Mouse (Mus musculus): ENCODE data around the gene Igf2bp3. TPM values are rescaled to one million over a fixed set of nuclear protein-coding genes. Genes with fewer than 3 reads are reported as not detected.

Igf2bp3 gene
- polyA plus RNA-seq, 1 experiment from 2014 or later, result 30.6 TPM

GRCm38 (mm10) chr6:49173674-49174073 is 41.1 kb downstream of the Igf2bp3 start:
- H3K27me3 ChIP-seq (replicated peaks; ENCODE audit: control insufficient read depth, insufficient read depth, low read length), result no peaks in the 10 kb centered on the region
- H3K27ac ChIP-seq (ENCODE audit: low read depth, low read length), result no peak overlapping the region
- 81% methylated on average over 4 of the region's 4 CpGs for WGBS
- H3K4me2 ChIP-seq (ENCODE audit: low read length), result no peak overlapping the region
- H3K4me3 ChIP-seq (ENCODE audit: low read depth, low read length), result no peak overlapping the region
- DNase-seq (ENCODE audit: low spot score) (no peak), ATAC-seq (no peak)
- H3K4me1 ChIP-seq (ENCODE audit: control insufficient read depth, insufficient read depth, low read length), result no peaks in the 10 kb centered on the region
- no peak overlapping the region for H3K9ac ChIP-seq (ENCODE audit: low read length)
- H3K9me3 ChIP-seq (replicated peaks; ENCODE audit: control insufficient read depth, low read length), result no peaks in the 10 kb centered on the region
- H3K36me3 ChIP-seq (ENCODE audit: control insufficient read depth, insufficient read depth, low read length), result no peaks in the 10 kb centered on the region

GRCm38 (mm10) chr6:49173265-49173664 is 41.5 kb downstream of the Igf2bp3 start:
- ATAC-seq, result no peak
- no peak overlapping the region for H3K4me3 ChIP-seq (ENCODE audit: low read depth, low read length)

GRCm38 (mm10) chr6:49171216-49171615 is 43.5 kb downstream of the Igf2bp3 start:
- no peaks in the 10 kb centered on the region for H3K4me1 ChIP-seq (ENCODE audit: control insufficient read depth, insufficient read depth, low read length)
- no peak overlapping the region for H3K4me2 ChIP-seq (ENCODE audit: low read length)
- H3K27me3 ChIP-seq (replicated peaks; ENCODE audit: control insufficient read depth, insufficient read depth, low read length), result no peaks in the 10 kb centered on the region
- no peak overlapping the region for H3K27ac ChIP-seq (ENCODE audit: low read depth, low read length)
- DNase-seq (ENCODE audit: low spot score) (no peak), ATAC-seq (no peak)
- no peaks in the 10 kb centered on the region; the same call in 1 of the 2 replicates for H3K36me3 ChIP-seq (ENCODE audit: control insufficient read depth, insufficient read depth, low read length)
- no peak overlapping the region for H3K9ac ChIP-seq (ENCODE audit: low read length)
- no peaks in the 10 kb centered on the region for H3K9me3 ChIP-seq (replicated peaks; ENCODE audit: control insufficient read depth, low read length)
- no peak overlapping the region for H3K4me3 ChIP-seq (ENCODE audit: low read depth, low read length)
- WGBS, result 85% methylated on average over 5 of the region's 5 CpGs

More at GRCm38 (mm10) chr6:49173265-49173664, 41.5 kb downstream of the Igf2bp3 start:
- no peaks in the 10 kb centered on the region for H3K9me3 ChIP-seq (replicated peaks; ENCODE audit: control insufficient read depth, low read length)
- no peak for DNase-seq (ENCODE audit: low spot score)
- H3K4me2 ChIP-seq (ENCODE audit: low read length), result no peak overlapping the region
- H3K4me1 ChIP-seq (ENCODE audit: control insufficient read depth, insufficient read depth, low read length), result no peaks in the 10 kb centered on the region
- H3K9ac ChIP-seq (ENCODE audit: low read length), result no peak overlapping the region
- WGBS, result 80% methylated on average over 7 of the region's 7 CpGs
- H3K27me3 ChIP-seq (replicated peaks; ENCODE audit: control insufficient read depth, insufficient read depth, low read length), result no peaks in the 10 kb centered on the region
- H3K36me3 ChIP-seq (ENCODE audit: control insufficient read depth, insufficient read depth, low read length), result no peaks in the 10 kb centered on the region
- H3K27ac ChIP-seq (ENCODE audit: low read depth, low read length), result no peak overlapping the region

- H3K4me2 ChIP-seq (ENCODE audit: low read length), result no peak overlapping the region
- ATAC-seq (no peak), DNase-seq (ENCODE audit: low spot score) (no peak)
- H3K4me3 ChIP-seq (ENCODE audit: low read depth, low read length), result no peak overlapping the region
- H3K27ac ChIP-seq (ENCODE audit: low read depth, low read length), result no peak overlapping the region
- no peaks in the 10 kb centered on the region; the same call in 1 of the 2 replicates for H3K36me3 ChIP-seq (ENCODE audit: control insufficient read depth, insufficient read depth, low read length)
- H3K27me3 ChIP-seq (replicated peaks; ENCODE audit: control insufficient read depth, insufficient read depth, low read length), result no peaks in the 10 kb centered on the region
- H3K4me1 ChIP-seq (ENCODE audit: control insufficient read depth, insufficient read depth, low read length), result no peaks in the 10 kb centered on the region
- 45% methylated on average over 3 of the region's 3 CpGs for WGBS
- H3K9ac ChIP-seq (ENCODE audit: low read length), result no peak overlapping the region
- no peaks in the 10 kb centered on the region for H3K9me3 ChIP-seq (replicated peaks; ENCODE audit: control insufficient read depth, low read length)
These were observed 46.1 kb downstream of the Igf2bp3 start for GRCm38 (mm10) chr6:49168648-49169047.

GRCm38 (mm10) chr6:49167406-49167805 is 47.4 kb downstream of the Igf2bp3 start:
- DNase-seq (ENCODE audit: low spot score) (peak; percentile 43), ATAC-seq (no peak)
- H3K4me1 ChIP-seq (ENCODE audit: control insufficient read depth, insufficient read depth, low read length), result no peaks in the 10 kb centered on the region
- H3K27me3 ChIP-seq (replicated peaks; ENCODE audit: control insufficient read depth, insufficient read depth, low read length), result no peaks in the 10 kb centered on the region
- WGBS, result 26% methylated on average over 4 of the region's 4 CpGs
- H3K4me2 ChIP-seq (ENCODE audit: low read length), result no peak overlapping the region
- no peaks in the 10 kb centered on the region; the same call in 1 of the 2 replicates for H3K36me3 ChIP-seq (ENCODE audit: control insufficient read depth, insufficient read depth, low read length)
- no peak overlapping the region for H3K4me3 ChIP-seq (ENCODE audit: low read depth, low read length)
- no peak overlapping the region for H3K27ac ChIP-seq (ENCODE audit: low read depth, low read length)
- no peak overlapping the region for H3K9ac ChIP-seq (ENCODE audit: low read length)
- no peaks in the 10 kb centered on the region for H3K9me3 ChIP-seq (replicated peaks; ENCODE audit: control insufficient read depth, low read length)

GRCm38 (mm10) chr6:49166318-49166717 is 48.4 kb downstream of the Igf2bp3 start:
- WGBS, result 86% methylated on average over 8 of the region's 8 CpGs
- ATAC-seq (no peak), DNase-seq (ENCODE audit: low spot score) (no peak)
- H3K27ac ChIP-seq (ENCODE audit: low read depth, low read length), result no peak overlapping the region
- H3K36me3 ChIP-seq (ENCODE audit: control insufficient read depth, insufficient read depth, low read length), result no peaks in the 10 kb centered on the region; the same call in 1 of the 2 replicates
- H3K9me3 ChIP-seq (replicated peaks; ENCODE audit: control insufficient read depth, low read length), result no peaks in the 10 kb centered on the region
- no peak overlapping the region for H3K4me3 ChIP-seq (ENCODE audit: low read depth, low read length)
- H3K27me3 ChIP-seq (replicated peaks; ENCODE audit: control insufficient read depth, insufficient read depth, low read length), result no peaks in the 10 kb centered on the region
- no peaks in the 10 kb centered on the region for H3K4me1 ChIP-seq (ENCODE audit: control insufficient read depth, insufficient read depth, low read length)
- no peak overlapping the region for H3K4me2 ChIP-seq (ENCODE audit: low read length)
- no peak overlapping the region for H3K9ac ChIP-seq (ENCODE audit: low read length)

- H3K36me3 ChIP-seq (ENCODE audit: control insufficient read depth, insufficient read depth, low read length), result no peaks in the 10 kb centered on the region; the same call in 1 of the 2 replicates
- WGBS, result 89% methylated on average over 6 of the region's 6 CpGs
- H3K4me3 ChIP-seq (ENCODE audit: low read depth, low read length), result no peak overlapping the region
- H3K9ac ChIP-seq (ENCODE audit: low read length), result no peak overlapping the region
- H3K4me1 ChIP-seq (ENCODE audit: control insufficient read depth, insufficient read depth, low read length), result no peaks in the 10 kb centered on the region
- no peak for ATAC-seq
- H3K4me2 ChIP-seq (ENCODE audit: low read length), result no peak overlapping the region
- no peak overlapping the region for H3K27ac ChIP-seq (ENCODE audit: low read depth, low read length)
- no peak for DNase-seq (ENCODE audit: low spot score)
- H3K9me3 ChIP-seq (replicated peaks; ENCODE audit: control insufficient read depth, low read length), result no peaks in the 10 kb centered on the region
- no peaks in the 10 kb centered on the region for H3K27me3 ChIP-seq (replicated peaks; ENCODE audit: control insufficient read depth, insufficient read depth, low read length)
These were observed 48.9 kb downstream of the Igf2bp3 start for GRCm38 (mm10) chr6:49165855-49166254.

- Histone ChIP-seq H3K4me3 (ENCODE audit: low read depth, low read length) (no peak overlapping the region), H3K27ac (ENCODE audit: low read depth, low read length) (no peak overlapping the region), H3K4me1 (ENCODE audit: control insufficient read depth, insufficient read depth, low read length) (no peaks in the 10 kb centered on the region), H3K36me3 (ENCODE audit: control insufficient read depth, insufficient read depth, low read length) (no peaks in the 10 kb centered on the region; the same call in 1 of the 2 replicates), H3K9me3 (replicated peaks; ENCODE audit: control insufficient read depth, low read length) (no peaks in the 10 kb centered on the region), H3K4me2 (ENCODE audit: low read length) (no peak overlapping the region), H3K27me3 (replicated peaks; ENCODE audit: control insufficient read depth, insufficient read depth, low read length) (no peaks in the 10 kb centered on the region), H3K9ac (ENCODE audit: low read length) (no peak overlapping the region)
- 23% methylated on average over 6 of the region's 6 CpGs for WGBS
- ATAC-seq (no peak; the same call in 1 of the 2 replicates), DNase-seq (ENCODE audit: low spot score) (no peak)
These were observed 49.7 kb downstream of the Igf2bp3 start for GRCm38 (mm10) chr6:49165101-49165500.

- no peaks in the 10 kb centered on the region for H3K4me1 ChIP-seq (ENCODE audit: control insufficient read depth, insufficient read depth, low read length)
- no peaks in the 10 kb centered on the region; the same call in 1 of the 2 replicates for H3K36me3 ChIP-seq (ENCODE audit: control insufficient read depth, insufficient read depth, low read length)
- DNase-seq (ENCODE audit: low spot score) (no peak), ATAC-seq (no peak)
- H3K27ac ChIP-seq (ENCODE audit: low read depth, low read length), result no peak overlapping the region
- no peak overlapping the region for H3K4me3 ChIP-seq (ENCODE audit: low read depth, low read length)
- H3K27me3 ChIP-seq (replicated peaks; ENCODE audit: control insufficient read depth, insufficient read depth, low read length), result no peaks in the 10 kb centered on the region
- no peak overlapping the region for H3K4me2 ChIP-seq (ENCODE audit: low read length)
- H3K9me3 ChIP-seq (replicated peaks; ENCODE audit: control insufficient read depth, low read length), result no peaks in the 10 kb centered on the region
- 80% methylated on average over 11 of the region's 11 CpGs for WGBS
- no peak overlapping the region for H3K9ac ChIP-seq (ENCODE audit: low read length)
These were observed 50.1 kb downstream of the Igf2bp3 start for GRCm38 (mm10) chr6:49164701-49165100.
